Comparison of ENCODE assay signal across 29 mouse cellular contexts in genomic region chr3:85201785-85202184, GRCm38 (mm10).
DNase-seq lines count a peak whose midpoint lies in the region; ATAC-seq and TF ChIP-seq lines count a peak whose summit lies in the region.
"Had no signal": no experiment of that assay in that cellular context is flagged by ENCODE, and none has a peak within 500 bp of the region (broad histone marks: within the 10 kb centered on the region; RNA-seq: fewer than 3 reads in every experiment).

No protein-coding gene starts in this region.

- 64% methylated on average over 4 of the region's 4 CpGs for WGBS in forebrain, embryonic 13.5 days
- WGBS in forebrain, embryonic 12.5 days = 79% methylated on average over 4 of the region's 4 CpGs
- WGBS in kidney, embryonic 14.5 days = 88% methylated on average over 4 of the region's 4 CpGs

- no peak for TF ChIP-seq CTCF in layer of hippocampus, adult 2 months (conservative IDR thresholded peaks at IDR 0.05)

- no peaks in the 10 kb centered on the region for H3K36me3 ChIP-seq in forebrain, embryonic 13.5 days (ENCODE audit: poor library complexity, severe bottlenecking)
- H3K36me3 ChIP-seq in forebrain, embryonic 12.5 days (replicated peaks) = no peaks in the 10 kb centered on the region
- H3K36me3 ChIP-seq in kidney, embryonic 14.5 days (ENCODE audit: control insufficient read depth, insufficient read depth, low read length) = no peaks in the 10 kb centered on the region
- H3K36me3 ChIP-seq: embryonic facial prominence, embryonic 10.5 days; embryonic facial prominence, embryonic 15.5 days; heart, embryonic 12.5 days; hindbrain, embryonic 13.5 days; limb, embryonic 12.5 days; liver, embryonic 15.5 days; midbrain, embryonic 10.5 days; neural tube, embryonic 12.5 days; stomach, embryonic 15.5 days had no signal

- H3K4me2 ChIP-seq in forebrain, embryonic 13.5 days = no peak overlapping the region
- H3K4me2 ChIP-seq in forebrain, embryonic 12.5 days = no peak overlapping the region
- no peak overlapping the region for H3K4me2 ChIP-seq in kidney, embryonic 14.5 days (replicated peaks; ENCODE audit: low read depth, low read length)
- H3K4me2 ChIP-seq: embryonic facial prominence, embryonic 15.5 days; heart, embryonic 12.5 days; hindbrain, embryonic 13.5 days; limb, embryonic 12.5 days; liver, embryonic 15.5 days; lung, embryonic 14.5 days; neural tube, embryonic 12.5 days; stomach, embryonic 15.5 days had no signal

- H3K4me1 ChIP-seq in forebrain, embryonic 13.5 days = no peaks in the 10 kb centered on the region
- H3K4me1 ChIP-seq in forebrain, embryonic 12.5 days = no peaks in the 10 kb centered on the region; the same call in 1 of the 2 replicates
- peaks cover 10% of the 10 kb centered on the region for H3K4me1 ChIP-seq in kidney, embryonic 14.5 days (ENCODE audit: control insufficient read depth, insufficient read depth, low read length)
- H3K4me1 ChIP-seq: embryonic facial prominence, embryonic 15.5 days; liver, embryonic 15.5 days; stomach, embryonic 15.5 days had no signal

- peak in 1 of 2 experiments; percentile 47 for DNase-seq in layer of hippocampus, adult 2 months (ENCODE audit: low spot score in 2 of 2)
- no peak for DNase-seq in layer of hippocampus, adult 9-10 months (ENCODE audit: low spot score)
- DNase-seq in right cerebral cortex, postnatal 25 days = peak; percentile 53
- DNase-seq in right cerebral cortex, postnatal 14 days = no peak
- DNase-seq: adrenal gland, postnatal 14 days; cerebellum, adult 18-20 months; cerebellum, postnatal 14 days; heart, adult 2 months; heart, postnatal 4 days; kidney, adult 8-10 months; kidney, postnatal 10 days; lung, embryonic 14.5 days; lung, postnatal 14 days; thymus, postnatal 25 days had no signal

- peak; percentile 70; the same call in 1 of the 2 replicates for ATAC-seq in forebrain, embryonic 13.5 days
- no peak for ATAC-seq in forebrain, embryonic 12.5 days (ENCODE audit: low FRiP score)
- no peak for ATAC-seq in kidney, embryonic 14.5 days (ENCODE audit: low FRiP score, low TSS enrichment)
- ATAC-seq: intestine, embryonic 16.5 days; Patski had no signal

- no peak overlapping the region for H3K4me3 ChIP-seq in forebrain, embryonic 13.5 days
- no peak overlapping the region for H3K4me3 ChIP-seq in forebrain, embryonic 12.5 days (replicated peaks)
- no peak overlapping the region for H3K4me3 ChIP-seq in layer of hippocampus, adult 2 months
- no peak overlapping the region for H3K4me3 ChIP-seq in kidney, embryonic 14.5 days (ENCODE audit: low read length)
- H3K4me3 ChIP-seq: embryonic facial prominence, embryonic 10.5 days; embryonic facial prominence, embryonic 15.5 days; heart, adult 2 months; heart, embryonic 12.5 days; hindbrain, embryonic 13.5 days; limb, embryonic 12.5 days; liver, embryonic 15.5 days; midbrain, embryonic 10.5 days; myocyte; neural tube, embryonic 12.5 days; stomach, embryonic 15.5 days had no signal

- no peak overlapping the region for H3K9ac ChIP-seq in forebrain, embryonic 13.5 days
- H3K9ac ChIP-seq in forebrain, embryonic 12.5 days = no peak overlapping the region
- no peak overlapping the region for H3K9ac ChIP-seq in kidney, embryonic 14.5 days (ENCODE audit: low read depth, low read length)
- H3K9ac ChIP-seq: embryonic facial prominence, embryonic 15.5 days; heart, embryonic 12.5 days; hindbrain, embryonic 13.5 days; limb, embryonic 12.5 days; liver, embryonic 15.5 days; lung, embryonic 14.5 days; neural tube, embryonic 12.5 days; stomach, embryonic 15.5 days had no signal

- H3K9me3 ChIP-seq in forebrain, embryonic 13.5 days (replicated peaks) = no peaks in the 10 kb centered on the region
- no peaks in the 10 kb centered on the region for H3K9me3 ChIP-seq in forebrain, embryonic 12.5 days
- no peaks in the 10 kb centered on the region for H3K9me3 ChIP-seq in kidney, embryonic 14.5 days (ENCODE audit: control insufficient read depth, low read length)
- H3K9me3 ChIP-seq: embryonic facial prominence, embryonic 10.5 days; embryonic facial prominence, embryonic 15.5 days; heart, embryonic 12.5 days; hindbrain, embryonic 13.5 days; limb, embryonic 12.5 days; liver, embryonic 15.5 days; midbrain, embryonic 10.5 days; neural tube, embryonic 12.5 days; stomach, embryonic 15.5 days had no signal

- no peaks in the 10 kb centered on the region for H3K27me3 ChIP-seq in forebrain, embryonic 13.5 days
- H3K27me3 ChIP-seq in forebrain, embryonic 12.5 days = no peaks in the 10 kb centered on the region
- H3K27me3 ChIP-seq in kidney, embryonic 14.5 days (ENCODE audit: control insufficient read depth, insufficient read depth, low read length) = no peaks in the 10 kb centered on the region
- H3K27me3 ChIP-seq: embryonic facial prominence, embryonic 15.5 days; heart, embryonic 12.5 days; hindbrain, embryonic 13.5 days; limb, embryonic 12.5 days; liver, embryonic 15.5 days; neural tube, embryonic 12.5 days; stomach, embryonic 15.5 days had no signal

- H3K27ac ChIP-seq in forebrain, embryonic 13.5 days = no peak overlapping the region
- H3K27ac ChIP-seq in forebrain, embryonic 12.5 days = no peak overlapping the region
- H3K27ac ChIP-seq in layer of hippocampus, adult 2 months = peak overlapping the region; percentile 55; the same call in 1 of the 2 replicates
- H3K27ac ChIP-seq in kidney, embryonic 14.5 days (ENCODE audit: low read depth, low read length) = no peak overlapping the region
- H3K27ac ChIP-seq: embryonic facial prominence, embryonic 10.5 days; embryonic facial prominence, embryonic 15.5 days; heart, adult 2 months; hindbrain, embryonic 13.5 days; limb, embryonic 12.5 days; liver, embryonic 15.5 days; midbrain, embryonic 10.5 days; neural tube, embryonic 12.5 days; stomach, embryonic 15.5 days had no signal
